Mouse (Mus musculus) erythroid progenitor cell, adult 5-6 weeks (primary cell): ENCODE results near the gene Scand1. TPM values are rescaled to one million over a fixed set of nuclear protein-coding genes. Genes with fewer than 3 reads are reported as not detected.

ENCODE experiments used
- ATAC-seq: replicated peaks from 2 replicates; pipeline ENCODE4 v1.8.0; 2016; ENCODE audit warnings: moderate number of reproducible peaks, mild to moderate bottlenecking, moderate TSS enrichment, inconsistent platforms; ENCODE audit not compliant: poor library complexity, low FRiP score, severe bottlenecking
- total RNA-seq, 2 experiments: library from RNA; stranded (forward) in 1 of 2; stranded (reverse) in 1 of 2; fragments of 150-400 nt in 1 of 2; fragments of 186-747, 209-891 nt in 1 of 2; gene quantifications; 2 replicates each; pipeline versions ENCODE4 v1.2.3 to v1.2.4; 2015 to 2017; ENCODE audit warnings: low replicate concordance in 2 of 2

Gene Scand1
- 3.8 TPM in 1 of 2 replicates, not detected in the other for total RNA-seq (2015; ENCODE audit: low replicate concordance)
- 1.4 and 2.8 TPM in 2 replicates for total RNA-seq (2017; ENCODE audit: low replicate concordance)

GRCm38 (mm10) chr2:156312297-156312897, at the start of gene Scand1, which contains the start of gene Cnbd2:
TSS of gene Scand1 (minus strand) at chr2:156312704.
TSS of gene Cnbd2 (plus strand) at chr2:156312299.
- ATAC-seq: peak; percentile 84

GRCm38 (mm10) chr2:156356031-156356430, 43.5 kb upstream of the Scand1 start:
- ATAC-seq: no peak

GRCm38 (mm10) chr2:156353265-156353692, 40.8 kb upstream of the Scand1 start:
- ATAC-seq: no peak

- no peak for ATAC-seq
Observed at GRCm38 (mm10) chr2:156352413-156353165, 40.1 kb upstream of the Scand1 start.

- ATAC-seq: no peak
Observed at GRCm38 (mm10) chr2:156351243-156351642, 38.7 kb upstream of the Scand1 start.

GRCm38 (mm10) chr2:156349286-156349848, 36.9 kb upstream of the Scand1 start:
- no peak for ATAC-seq

GRCm38 (mm10) chr2:156348812-156349211, 36.3 kb upstream of the Scand1 start:
- no peak for ATAC-seq

GRCm38 (mm10) chr2:156344775-156345532, 32.5 kb upstream of the Scand1 start:
- ATAC-seq: no peak

GRCm38 (mm10) chr2:156340078-156340477, 27.6 kb upstream of the Scand1 start:
- no peak for ATAC-seq

GRCm38 (mm10) chr2:156331446-156331965, 19.0 kb upstream of the Scand1 start:
- no peak for ATAC-seq

- no peak for ATAC-seq
Observed at GRCm38 (mm10) chr2:156330681-156331080, 18.2 kb upstream of the Scand1 start.

GRCm38 (mm10) chr2:156324681-156325080, 12.2 kb upstream of the Scand1 start:
- ATAC-seq: no peak

- no peak for ATAC-seq
Observed at GRCm38 (mm10) chr2:156324116-156324588, 11.6 kb upstream of the Scand1 start.

GRCm38 (mm10) chr2:156321538-156321937, 9.0 kb upstream of the Scand1 start:
- no peak for ATAC-seq

- no peak for ATAC-seq
Observed at GRCm38 (mm10) chr2:156318491-156318890, 6.0 kb upstream of the Scand1 start.

GRCm38 (mm10) chr2:156314811-156315210, 2.3 kb upstream of the Scand1 start:
- ATAC-seq: no peak

GRCm38 (mm10) chr2:156313153-156313552, 649 bp upstream of the Scand1 start:
- ATAC-seq: no peak

GRCm38 (mm10) chr2:156311841-156312291, 638 bp downstream of the Scand1 start:
- peak; percentile 57 for ATAC-seq

- ATAC-seq: no peak
Observed at GRCm38 (mm10) chr2:156311441-156311840, 1.1 kb downstream of the Scand1 start.

GRCm38 (mm10) chr2:156310945-156311344, 1.6 kb downstream of the Scand1 start:
- ATAC-seq: no peak
